ENCODE assay signal across 16 mouse cellular contexts in genomic region chr15:70727361-70727885, GRCm38 (mm10).
"Had no signal": no experiment of that assay in that cellular context is flagged by ENCODE, and none has a peak within 500 bp of the region (broad histone marks: within the 10 kb centered on the region; RNA-seq: fewer than 3 reads in every experiment).

No protein-coding gene starts in this region.

- H3K9me3 ChIP-seq: midbrain, embryonic 10.5 days; midbrain, embryonic 12.5 days; stomach, embryonic 15.5 days had no signal

- H3K4me3 ChIP-seq: midbrain, embryonic 10.5 days; midbrain, embryonic 12.5 days; myocyte; stomach, embryonic 15.5 days had no signal

- H3K27me3 ChIP-seq: midbrain, embryonic 12.5 days; stomach, embryonic 15.5 days had no signal

- H3K9ac ChIP-seq: liver, embryonic 14.5 days; lung, embryonic 14.5 days; midbrain, embryonic 12.5 days; stomach, embryonic 15.5 days had no signal

- H3K4me1 ChIP-seq: midbrain, embryonic 10.5 days; midbrain, embryonic 12.5 days; stomach, embryonic 15.5 days had no signal

- DNase-seq: lung, adult 18-20 months; lung, embryonic 14.5 days; lung, postnatal 10 days; lung, postnatal 4 days; midbrain, embryonic 14.5 days; right cerebral cortex, postnatal 14 days; thymus, adult 2 months; thymus, postnatal 25 days; thymus, postnatal 4 days had no signal

- ATAC-seq: midbrain, embryonic 16.5 days had no signal

- H3K36me3 ChIP-seq: midbrain, embryonic 10.5 days; midbrain, embryonic 12.5 days; stomach, embryonic 15.5 days had no signal

- H3K4me2 ChIP-seq: lung, embryonic 14.5 days; midbrain, embryonic 12.5 days; stomach, embryonic 15.5 days had no signal

- H3K27ac ChIP-seq: liver, embryonic 14.5 days; midbrain, embryonic 10.5 days; midbrain, embryonic 12.5 days; stomach, embryonic 15.5 days; stomach, postnatal 0 days had no signal
